Mouse (Mus musculus): ENCODE data around the gene Wdfy3.

The Wdfy3 gene

GRCm38 (mm10) chr5:101832042-101832441 lies 237.7 kb downstream of the Wdfy3 start:
- no peak for DNase-seq (ENCODE audit: low spot score)

DNA sequence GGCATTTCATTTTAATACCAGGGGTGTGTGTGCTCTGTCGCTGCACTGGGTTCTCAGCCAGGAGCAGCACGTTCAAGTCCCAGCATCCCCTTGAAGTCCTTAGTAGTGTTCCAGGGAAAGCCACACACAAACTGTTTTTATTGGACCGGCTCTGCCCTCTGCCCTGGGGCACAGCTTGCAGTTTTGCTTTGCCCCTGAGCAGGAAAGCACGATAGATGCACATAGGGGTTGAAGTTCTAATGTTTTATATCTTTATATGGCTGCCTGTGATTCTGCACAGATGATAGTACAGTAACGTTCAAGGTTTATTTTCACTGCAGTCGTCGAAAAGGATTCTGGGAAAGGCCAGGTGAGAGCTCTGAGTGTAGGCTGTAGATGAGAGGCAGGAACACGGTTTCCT lies 239.5 kb downstream of the Wdfy3 start:
- DNase-seq (ENCODE audit: low spot score): no peak

- no peak for DNase-seq (ENCODE audit: low spot score)
These were observed 240.8 kb downstream of the Wdfy3 start for GRCm38 (mm10) chr5:101828932-101829331.

DNA sequence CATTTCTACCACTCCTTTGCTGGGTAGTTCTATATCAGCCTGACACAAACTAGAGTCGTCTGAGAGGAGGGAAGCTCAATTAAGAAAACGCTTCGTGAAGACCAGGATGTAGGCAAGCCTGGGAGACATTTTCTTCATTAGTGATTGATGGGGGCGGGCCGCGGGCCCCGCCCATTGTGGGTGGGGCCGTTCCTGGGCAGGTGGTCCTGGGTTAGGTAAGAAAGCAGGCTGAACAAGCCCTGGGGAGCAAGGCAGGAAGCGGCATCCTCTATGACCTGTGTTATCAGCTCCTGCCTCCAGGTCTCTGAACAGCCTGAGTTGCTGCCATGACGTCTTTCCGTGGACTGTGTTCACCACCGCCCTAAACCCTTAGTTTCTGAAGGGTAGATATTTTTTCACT lies 242.2 kb downstream of the Wdfy3 start:
- no peak for DNase-seq (ENCODE audit: low spot score)

- no peak for DNase-seq (ENCODE audit: low spot score)
These were observed 243.2 kb downstream of the Wdfy3 start for GRCm38 (mm10) chr5:101826531-101826970.

DNA sequence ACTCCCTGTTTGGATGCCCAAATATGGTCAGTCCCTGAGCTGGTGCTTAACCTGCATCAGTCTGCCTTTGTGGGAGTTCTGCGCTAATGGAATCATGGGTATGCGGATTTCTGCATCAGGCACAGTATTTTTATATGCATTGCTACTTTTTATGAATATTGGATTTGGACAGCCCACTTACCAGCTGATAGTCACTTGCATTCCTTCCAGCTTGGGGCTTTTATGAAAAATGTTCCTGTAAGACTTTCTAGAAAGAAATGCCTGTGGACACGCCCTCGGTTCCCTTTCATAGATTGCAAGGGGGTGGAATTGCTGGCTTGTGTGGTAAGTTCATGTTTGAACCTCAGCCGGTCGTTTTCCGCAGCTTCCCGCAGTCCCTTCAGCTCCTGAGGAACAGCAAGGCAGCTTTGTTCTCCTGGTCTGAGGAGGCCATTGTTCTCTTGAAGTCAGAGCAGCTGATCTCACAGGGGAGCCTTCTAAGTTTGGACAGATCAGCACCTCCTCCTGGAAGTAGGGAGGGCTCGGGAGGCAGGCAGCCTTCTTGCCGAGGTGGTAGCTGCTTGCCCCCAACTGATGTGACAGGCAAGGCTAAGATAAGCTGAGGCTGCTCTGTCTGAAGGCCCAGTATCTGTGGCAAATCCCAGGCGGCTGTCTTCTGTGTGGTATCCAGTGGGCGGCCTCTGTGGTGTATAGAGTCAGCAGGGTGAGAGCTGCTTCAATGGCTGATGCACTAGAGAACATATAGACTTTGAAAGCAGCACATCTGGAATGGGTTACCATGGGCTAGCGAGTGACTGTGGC lies 244.4 kb downstream of the Wdfy3 start:
- no peak for DNase-seq (ENCODE audit: low spot score)

DNA sequence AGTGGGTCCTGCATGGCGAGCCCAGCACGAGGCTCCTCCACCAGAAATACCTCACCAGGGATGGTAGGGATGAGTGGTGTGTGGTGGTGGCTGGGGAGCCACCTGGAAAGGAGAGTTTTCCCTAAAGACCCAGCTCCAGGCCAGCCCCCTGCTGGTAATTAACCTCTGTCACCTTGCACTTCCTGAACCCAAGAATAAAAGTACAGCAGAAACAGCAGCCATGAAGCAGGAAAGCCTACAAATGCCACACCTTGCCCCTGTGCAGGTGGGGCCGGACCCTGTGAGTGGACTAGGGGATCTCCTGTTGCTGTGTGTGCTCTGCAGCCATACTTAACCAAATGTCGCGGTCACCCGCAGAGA lies 247.4 kb downstream of the Wdfy3 start:
- DNase-seq (ENCODE audit: low spot score): no peak

- no peak for DNase-seq (ENCODE audit: low spot score)
These were observed 248.0 kb downstream of the Wdfy3 start for GRCm38 (mm10) chr5:101821491-101822310.

GRCm38 (mm10) chr5:101821052-101821451 lies 248.7 kb downstream of the Wdfy3 start:
- no peak for DNase-seq (ENCODE audit: low spot score)

- no peak for DNase-seq (ENCODE audit: low spot score)
These were observed 249.9 kb downstream of the Wdfy3 start for GRCm38 (mm10) chr5:101819844-101820243.

- no peak for DNase-seq (ENCODE audit: low spot score)
These were observed 250.5 kb downstream of the Wdfy3 start for GRCm38 (mm10) chr5:101819216-101819615.

DNA sequence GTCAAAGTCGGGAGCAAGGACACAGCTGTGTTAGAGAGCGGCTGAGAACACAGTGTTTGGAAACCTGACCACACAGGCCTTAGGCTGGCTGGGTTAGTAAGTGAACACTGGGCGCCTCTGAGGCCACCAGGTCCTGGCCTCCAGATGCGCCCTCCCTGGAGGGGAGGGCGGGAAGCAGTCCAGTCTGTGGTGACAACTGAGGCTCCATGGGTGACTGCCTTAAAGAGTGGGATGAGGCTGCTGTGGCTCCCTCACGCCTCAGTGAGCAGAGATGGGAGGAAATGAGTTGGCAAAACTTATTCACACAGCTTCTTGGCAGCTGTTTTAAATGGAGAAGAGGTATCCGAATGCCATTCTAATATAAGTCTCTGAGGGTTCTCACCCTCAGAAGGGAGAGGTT lies 252.9 kb downstream of the Wdfy3 start:
- no peak for DNase-seq (ENCODE audit: low spot score)

GRCm38 (mm10) chr5:101811296-101812169 lies 258.2 kb downstream of the Wdfy3 start:
- DNase-seq (ENCODE audit: low spot score): no peak

DNA sequence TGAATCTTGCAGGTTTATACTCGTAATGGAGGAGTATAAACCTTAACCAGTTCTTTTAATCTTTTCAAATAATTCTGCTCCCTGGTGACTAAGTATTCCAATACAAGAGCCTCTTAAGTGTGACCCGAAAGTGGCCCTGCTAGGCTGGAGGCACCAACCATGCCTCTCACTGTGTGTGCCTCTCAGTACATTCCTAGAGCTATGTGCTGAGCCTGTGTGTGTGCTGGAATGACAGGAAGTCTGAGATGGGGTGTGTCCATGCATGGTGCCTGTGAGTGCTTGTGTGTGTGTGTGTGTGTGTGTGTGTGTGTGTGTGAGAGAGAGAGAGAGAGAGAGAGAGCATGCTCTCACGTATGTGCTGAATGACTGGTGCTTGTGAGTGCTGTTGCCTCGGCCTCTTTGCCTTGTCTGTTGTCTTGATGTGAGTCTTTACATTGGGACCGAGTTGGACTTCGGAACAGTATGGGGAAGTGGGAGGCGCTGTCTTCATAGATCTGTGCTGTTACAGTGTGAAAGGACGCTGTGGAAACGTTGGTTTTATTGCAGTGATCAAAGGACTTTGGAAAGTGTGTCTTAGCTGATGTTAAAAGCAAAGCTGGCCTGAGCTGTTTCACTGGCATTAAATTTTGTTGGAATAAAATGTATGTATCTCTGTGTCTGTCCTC lies 267.2 kb downstream of the Wdfy3 start:
- DNase-seq (ENCODE audit: low spot score): no peak

- no peak for DNase-seq (ENCODE audit: low spot score)
These were observed 267.8 kb downstream of the Wdfy3 start for GRCm38 (mm10) chr5:101801891-101802290.

DNA sequence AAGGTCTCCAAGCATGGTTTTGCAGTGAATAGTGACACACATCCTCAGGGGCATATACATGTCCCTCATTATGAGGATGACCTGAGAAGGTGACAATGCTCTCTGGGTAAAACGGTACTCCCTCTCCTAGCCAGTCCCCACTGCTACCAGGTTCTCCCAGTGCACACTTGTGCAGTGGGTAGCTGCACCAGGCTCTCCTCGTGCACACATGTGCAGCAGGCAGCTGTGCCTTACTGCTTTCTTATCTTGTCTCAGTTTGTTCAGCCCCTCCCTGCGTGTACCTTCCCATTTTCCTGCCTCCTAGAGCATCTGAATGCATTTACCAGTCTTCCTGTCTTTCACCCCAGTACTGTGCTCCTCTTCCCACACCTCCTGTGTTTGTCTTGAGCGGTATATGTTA lies 277.1 kb downstream of the Wdfy3 start:
- no peak for DNase-seq (ENCODE audit: low spot score)

- DNase-seq (ENCODE audit: low spot score): no peak
These were observed 279.2 kb downstream of the Wdfy3 start for GRCm38 (mm10) chr5:101790560-101790959.

DNA sequence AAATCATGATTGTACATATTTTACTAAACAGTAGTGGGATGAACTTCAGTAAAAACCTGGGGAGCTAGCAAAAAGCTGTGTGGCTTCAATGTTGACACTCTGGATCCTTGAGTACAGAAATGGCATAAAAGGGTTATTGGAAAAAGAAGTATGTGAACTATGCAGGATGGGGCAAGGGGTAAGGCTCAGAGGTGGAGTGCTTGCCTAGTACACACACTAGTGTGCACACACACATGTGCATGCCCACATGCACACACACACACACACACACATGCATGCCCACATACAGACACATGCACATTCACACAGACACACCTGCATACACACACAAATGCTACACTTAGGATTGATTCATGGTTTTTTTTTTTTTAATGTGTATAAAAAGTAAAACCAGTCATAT lies 280.0 kb downstream of the Wdfy3 start:
- DNase-seq (ENCODE audit: low spot score): no peak

- DNase-seq (ENCODE audit: low spot score): no peak
These were observed 283.7 kb downstream of the Wdfy3 start for GRCm38 (mm10) chr5:101785921-101786614.

- no peak for DNase-seq (ENCODE audit: low spot score)
These were observed 284.9 kb downstream of the Wdfy3 start for GRCm38 (mm10) chr5:101784787-101785186.

DNA sequence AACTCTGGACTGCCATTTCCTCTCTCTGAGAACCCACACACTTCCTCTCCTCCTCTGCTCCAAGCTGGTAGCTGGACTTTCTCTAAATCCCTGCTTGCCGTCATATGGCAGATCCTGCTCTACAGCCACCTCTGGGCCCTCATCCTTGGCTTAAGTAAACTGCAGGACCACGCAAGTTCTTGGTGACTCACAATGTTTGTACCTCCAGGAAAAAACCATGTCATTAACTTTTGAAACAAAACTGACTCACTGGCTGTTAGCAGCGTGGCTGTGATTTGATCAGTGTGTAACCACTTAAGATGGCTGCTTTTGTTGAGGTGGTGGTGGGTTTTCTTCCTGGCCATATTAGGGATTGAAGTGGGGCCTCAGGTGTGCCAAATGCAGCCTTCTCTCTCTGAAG lies 285.4 kb downstream of the Wdfy3 start:
- DNase-seq (ENCODE audit: low spot score): no peak

All from urinary bladder, postnatal 10 days (tissue).